Mouse (Mus musculus) G1E (cell line): ENCODE data around the gene Irf2.

Experiments used
- CTCF ChIP-seq: IDR thresholded peaks from 2 replicates; pipeline ENCODE4 v1.5.1; 2012; ENCODE audit warnings: low read depth, low read length, inconsistent platforms, mixed read lengths
- GATA1 ChIP-seq: IDR thresholded peaks from 2 replicates; pipeline ENCODE4 v1.6.1; 2012; ENCODE audit warnings: borderline replicate concordance, low read length, inconsistent platforms, mixed read lengths
- POLR2AphosphoS5 ChIP-seq: IDR thresholded peaks from 2 replicates; pipeline ENCODE4 v1.6.1; 2012; ENCODE audit warnings: low read depth, low read length, inconsistent platforms; ENCODE audit not compliant: insufficient replicate concordance
- TAL1 ChIP-seq: conservative IDR thresholded peaks from 2 replicates; pipeline ENCODE4 v1.6.1; 2012; ENCODE audit warnings: low read depth, low read length, inconsistent platforms, mixed read lengths

DNA sequence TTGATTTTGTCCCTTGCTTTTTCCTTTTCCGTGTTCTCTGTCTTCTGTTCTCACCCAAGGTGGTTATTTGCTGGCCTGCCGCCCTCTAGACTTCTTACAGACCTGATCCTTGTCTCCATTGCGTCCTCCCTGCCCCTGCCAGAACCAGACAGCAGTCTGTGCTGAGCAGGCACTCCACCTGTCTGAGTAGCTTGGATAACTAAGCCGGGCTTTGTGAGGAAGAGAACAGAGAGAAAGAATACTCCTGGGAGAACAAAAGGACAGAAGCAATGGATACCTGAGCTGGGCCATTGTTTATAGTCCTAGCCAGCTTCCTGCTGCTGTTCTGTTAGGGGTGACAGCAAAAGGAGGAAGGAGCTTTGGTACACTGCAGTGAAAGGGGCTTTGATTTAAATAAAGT, 94.2 kb downstream of the Irf2 start:
- TF ChIP-seq CTCF (no peak), POLR2AphosphoS5 (no peak), GATA1 (no peak), TAL1 (no peak)
